Mouse (Mus musculus) neural tube, embryonic 15.5 days (tissue): ENCODE data around the gene Ccdc82. TPM values are rescaled to one million over a fixed set of nuclear protein-coding genes. Genes with fewer than 3 reads are reported as not detected.
A peak's percentile ranks its signal among the peaks of the same experiment; 100 is the strongest.

Experiments
- ATAC-seq: fragments of 200-750 bp; cut with Nextera tagmentation; 2 replicates; pipeline ENCODE4 v1.8.0; 2017; ENCODE audit warnings: mild to moderate bottlenecking, moderate TSS enrichment, moderate library complexity; ENCODE audit not compliant: low FRiP score
- H3K27ac ChIP-seq: fragments of 300-500 bp; sonication (generic); replicated peaks from 2 replicates; pipeline ENCODE4 v1.5.1; 2015; ENCODE audit warnings: mild to moderate bottlenecking, inconsistent platforms
- H3K27me3 ChIP-seq: fragments of 300-500 bp; sonication (generic); replicated peaks from 2 replicates; pipeline ENCODE4 v1.6.1; 2015; ENCODE audit warnings: inconsistent platforms
- H3K36me3 ChIP-seq: fragments of 300-500 bp; sonication (generic); 2 replicates; pipeline ENCODE4 v1.6.1; 2015; ENCODE audit warnings: inconsistent platforms
- H3K4me1 ChIP-seq: fragments of 300-500 bp; sonication (generic); 2 replicates; pipeline ENCODE4 v1.6.1; 2015; ENCODE audit warnings: inconsistent platforms
- H3K4me2 ChIP-seq: fragments of 300-500 bp; sonication (generic); 2 replicates; pipeline ENCODE4 v1.6.1; 2015; ENCODE audit warnings: inconsistent platforms, mild to moderate bottlenecking, moderate library complexity
- H3K4me3 ChIP-seq: fragments of 300-500 bp; sonication (generic); replicated peaks from 2 replicates; pipeline ENCODE4 v1.5.1; 2015; ENCODE audit warnings: mild to moderate bottlenecking, inconsistent platforms
- H3K9ac ChIP-seq: fragments of 300-500 bp; sonication (generic); replicated peaks from 2 replicates; pipeline ENCODE4 v1.6.1; 2015; ENCODE audit warnings: mild to moderate bottlenecking, inconsistent platforms
- H3K9me3 ChIP-seq: fragments of 300-500 bp; sonication (generic); replicated peaks from 2 replicates; pipeline ENCODE4 v1.6.1; 2016; ENCODE audit warnings: inconsistent platforms
- WGBS: fragments of 180-500 bp; shearing (Covaris S2); methylation state at CpG from one replicate; pipeline ENCODE4 v1.1.7; 2015; ENCODE audit warnings: mixed read lengths; 5-methylcytosine and 5-hydroxymethylcytosine counted together
- polyA plus RNA-seq: library from polyadenylated mRNA; unstranded; fragments of >200 nt; fragmentation: Nextera tagmentation; extraction: Ambion mirVana; gene quantifications from 2 replicates; pipeline ENCODE4 v1.2.1, GENCODE M21; 2015

Gene Ccdc82
- 14.1 and 14.6 TPM in 2 replicates for polyA plus RNA-seq

DNA sequence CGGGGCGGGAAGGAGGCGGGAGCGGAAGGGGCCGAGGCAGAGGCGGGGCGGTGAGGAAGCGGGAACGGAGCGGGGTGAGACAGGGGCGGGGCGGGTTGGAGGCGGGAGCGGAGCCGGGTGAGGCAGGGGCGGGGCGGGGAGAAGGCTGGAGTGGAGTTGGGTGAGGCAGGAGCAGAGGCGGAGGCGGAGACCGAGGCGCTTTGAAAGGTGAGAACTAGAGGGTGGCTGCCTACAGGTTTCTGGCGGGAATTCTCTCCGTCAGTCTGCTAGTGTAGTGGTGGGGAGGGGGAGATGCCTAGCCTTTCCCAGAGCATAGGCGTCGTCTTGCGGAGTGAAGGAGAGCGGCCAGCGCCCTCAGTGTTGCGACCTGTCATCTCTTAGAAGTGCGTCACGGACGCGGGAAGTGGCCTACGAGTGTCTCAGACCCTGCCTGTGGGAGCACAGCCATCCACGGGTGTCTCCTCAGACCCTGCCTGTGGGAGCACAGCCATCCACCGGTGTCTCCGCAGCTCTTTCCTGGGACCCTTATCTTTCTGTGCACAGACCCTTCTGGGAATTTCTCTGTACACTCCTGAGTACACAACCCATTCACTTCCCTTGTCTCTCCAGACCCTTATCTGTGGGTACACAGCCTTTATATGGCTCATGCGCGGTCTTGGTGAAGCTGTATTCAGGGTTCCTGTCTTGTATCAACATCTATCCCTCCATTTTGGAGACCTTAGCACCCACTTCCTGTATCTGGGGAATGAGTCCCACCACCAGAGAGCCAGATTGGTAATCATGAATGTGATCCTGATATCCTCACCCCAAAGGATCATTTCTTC lies at the start of gene Ccdc82:
Ccdc82 (plus strand) TSS at position 141 of the 824 bp plus-strand sequence.
- Histone ChIP-seq H3K4me3 (peak within 1 kb of the TSS; percentile 66), H3K9me3 (no peaks in the 10 kb centered on the region), H3K4me2 (peak within 1 kb of the TSS; percentile 78), H3K27ac (peak within 1 kb of the TSS; percentile 87), H3K9ac (peak within 1 kb of the TSS; percentile 72), H3K27me3 (no peaks in the 10 kb centered on the region), H3K36me3 (no peaks in the 10 kb centered on the region), H3K4me1 (peaks cover 23% of the 10 kb centered on the region)
- WGBS: 1% methylated on average over 26 of the region's 39 CpGs
- ATAC-seq: peak; percentile 96

DNA sequence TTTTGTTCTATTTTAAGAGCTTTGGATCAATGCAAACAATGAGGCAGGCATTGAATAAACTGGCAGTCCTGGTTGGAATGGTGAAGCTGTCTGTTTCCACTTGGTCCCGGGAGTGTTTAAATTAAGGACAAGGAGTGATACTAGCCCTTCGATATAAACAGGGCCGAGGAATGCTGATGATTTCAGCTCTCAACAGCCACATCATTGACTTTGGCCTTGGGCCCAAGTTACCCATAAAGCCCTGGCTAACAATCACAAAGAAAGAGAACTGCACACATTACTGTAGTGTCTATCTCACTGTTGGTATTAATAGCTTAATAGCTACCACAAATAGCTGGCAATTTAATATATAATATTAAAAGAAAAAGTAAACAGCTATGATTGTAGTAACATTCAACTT lies 46.7 kb upstream of the Ccdc82 start:
- H3K27ac ChIP-seq: no peak overlapping the region
- H3K27me3 ChIP-seq: no peaks in the 10 kb centered on the region
- no peaks in the 10 kb centered on the region for H3K36me3 ChIP-seq
- no peaks in the 10 kb centered on the region for H3K4me1 ChIP-seq
- H3K9ac ChIP-seq: no peak overlapping the region
- H3K9me3 ChIP-seq: no peaks in the 10 kb centered on the region
- H3K4me3 ChIP-seq: no peak overlapping the region
- WGBS: 75% methylated on average over 3 of the region's 3 CpGs
- no peak overlapping the region for H3K4me2 ChIP-seq
- no peak for ATAC-seq

DNA sequence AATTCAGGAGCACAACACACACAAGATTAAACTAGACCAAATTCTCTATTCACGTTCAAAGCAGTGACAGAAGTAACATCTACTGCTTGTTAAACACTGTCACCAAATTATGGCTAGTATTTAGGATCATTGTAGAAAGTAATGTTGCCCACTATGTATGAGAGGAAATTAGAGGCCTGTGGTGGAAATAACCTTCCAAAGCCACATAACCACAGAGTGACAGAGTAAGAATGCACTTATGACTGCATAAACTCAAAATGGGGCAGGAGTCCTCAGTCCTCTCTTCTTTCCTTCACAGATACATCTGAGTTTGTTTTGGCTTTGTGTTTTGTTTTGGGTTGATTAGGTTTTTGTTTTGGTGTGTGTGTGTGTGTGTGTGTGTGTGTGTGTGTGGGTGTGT lies 43.6 kb upstream of the Ccdc82 start:
- Histone ChIP-seq H3K27me3 (no peaks in the 10 kb centered on the region), H3K36me3 (no peaks in the 10 kb centered on the region), H3K4me2 (no peak overlapping the region), H3K4me3 (no peak overlapping the region), H3K9ac (no peak overlapping the region), H3K27ac (no peak overlapping the region), H3K4me1 (no peaks in the 10 kb centered on the region), H3K9me3 (no peaks in the 10 kb centered on the region)
- no peak for ATAC-seq
- 92% methylated on average over 1 of the region's 1 CpGs for whole genome bisulfite sequencing

DNA sequence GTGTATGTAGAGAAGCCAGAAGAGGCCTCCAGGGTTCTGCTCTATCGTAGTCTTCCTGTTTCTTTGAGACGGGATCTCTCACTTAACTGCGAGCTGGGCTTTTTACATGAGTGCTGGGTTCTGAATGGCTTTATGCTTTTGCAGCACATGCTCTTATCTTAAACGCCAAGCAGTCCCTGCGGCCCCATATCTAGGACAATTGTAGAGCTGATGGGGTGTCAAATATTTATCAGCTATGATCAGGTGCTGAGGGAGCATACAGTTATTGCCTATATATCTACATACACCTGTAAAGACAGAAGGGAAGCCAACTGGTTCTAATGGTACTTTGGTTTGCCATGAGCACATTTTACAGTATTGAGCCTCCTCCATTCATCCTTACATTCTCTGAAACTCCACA lies 43.1 kb upstream of the Ccdc82 start:
- H3K27me3 ChIP-seq: no peaks in the 10 kb centered on the region
- H3K27ac ChIP-seq: no peak overlapping the region
- no peak overlapping the region for H3K9ac ChIP-seq
- no peaks in the 10 kb centered on the region for H3K9me3 ChIP-seq
- no peaks in the 10 kb centered on the region for H3K4me1 ChIP-seq
- H3K4me2 ChIP-seq: no peak overlapping the region
- no peak overlapping the region for H3K4me3 ChIP-seq
- WGBS: 86% methylated on average over 5 of the region's 5 CpGs
- H3K36me3 ChIP-seq: no peaks in the 10 kb centered on the region
- ATAC-seq: no peak

DNA sequence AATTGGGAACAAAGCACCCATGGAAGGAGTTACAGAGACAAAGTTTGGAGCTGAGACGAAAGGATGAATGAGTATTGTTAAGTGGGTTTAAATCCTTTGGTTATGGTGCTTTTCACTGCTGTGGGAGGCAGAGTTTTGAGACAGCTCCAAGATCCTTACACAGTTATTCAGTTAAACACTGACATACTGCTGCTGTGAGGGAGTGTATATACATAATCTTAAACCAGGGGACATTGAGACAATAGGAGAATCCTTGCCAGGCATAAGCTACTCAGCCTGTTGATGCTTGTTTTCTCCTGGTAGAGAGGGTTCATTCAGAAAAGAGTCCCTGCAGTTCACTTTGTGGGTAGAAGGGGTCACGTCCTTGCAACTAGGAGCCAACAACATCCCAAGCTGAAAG lies 40.4 kb upstream of the Ccdc82 start:
- Histone ChIP-seq H3K4me3 (no peak overlapping the region), H3K36me3 (no peaks in the 10 kb centered on the region), H3K27ac (no peak overlapping the region), H3K4me1 (no peaks in the 10 kb centered on the region), H3K27me3 (no peaks in the 10 kb centered on the region), H3K4me2 (no peak overlapping the region), H3K9me3 (no peaks in the 10 kb centered on the region), H3K9ac (no peak overlapping the region)
- no peak for ATAC-seq
- 36% methylated on average over 2 of the region's 2 CpGs for WGBS

DNA sequence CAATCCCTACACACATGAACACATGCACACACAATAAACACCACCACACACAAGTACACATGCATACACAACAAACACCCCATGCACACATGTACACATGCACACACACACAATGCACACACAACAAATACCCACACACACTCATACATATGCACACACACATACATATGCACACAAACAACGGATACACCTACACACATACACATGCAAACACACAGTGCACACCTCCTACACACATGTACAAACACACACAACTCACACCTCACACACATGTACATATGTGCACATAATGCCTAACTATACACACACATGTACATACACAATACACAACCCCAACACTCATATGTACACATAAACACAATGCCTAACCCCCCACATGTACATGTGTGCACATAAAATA lies 20.9 kb upstream of the Ccdc82 start:
- Histone ChIP-seq H3K4me2 (no peak overlapping the region), H3K36me3 (no peaks in the 10 kb centered on the region), H3K9ac (no peak overlapping the region), H3K27ac (no peak overlapping the region), H3K27me3 (no peaks in the 10 kb centered on the region), H3K4me3 (no peak overlapping the region), H3K4me1 (no peaks in the 10 kb centered on the region), H3K9me3 (no peaks in the 10 kb centered on the region)
- 94% methylated on average over 1 of the region's 1 CpGs for WGBS
- ATAC-seq: no peak

DNA sequence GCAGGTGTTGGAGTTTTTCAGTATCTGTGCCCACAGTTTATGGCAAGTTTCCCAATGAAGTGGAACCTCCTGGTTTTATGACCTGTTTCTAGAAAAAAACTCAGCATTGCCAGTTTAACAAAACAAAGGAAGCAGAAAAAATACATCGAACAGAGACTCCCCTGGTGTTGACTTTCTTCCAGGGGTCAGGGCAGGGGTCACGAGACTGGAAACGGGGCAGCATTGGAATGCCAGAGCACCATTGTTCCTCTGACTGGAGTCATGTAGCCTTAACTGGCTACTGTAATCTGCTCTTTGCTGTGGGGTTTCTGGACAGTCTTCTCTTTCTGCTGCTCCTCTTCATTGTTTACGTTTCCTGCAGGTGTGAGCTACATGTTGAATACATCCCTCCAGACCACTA lies 16.2 kb upstream of the Ccdc82 start:
- Histone ChIP-seq H3K4me3 (no peak overlapping the region), H3K27me3 (no peaks in the 10 kb centered on the region), H3K27ac (no peak overlapping the region), H3K4me2 (no peak overlapping the region), H3K4me1 (no peaks in the 10 kb centered on the region), H3K36me3 (no peaks in the 10 kb centered on the region), H3K9me3 (no peaks in the 10 kb centered on the region), H3K9ac (no peak overlapping the region)
- ATAC-seq: no peak
- 5% methylated on average over 4 of the region's 4 CpGs for WGBS

DNA sequence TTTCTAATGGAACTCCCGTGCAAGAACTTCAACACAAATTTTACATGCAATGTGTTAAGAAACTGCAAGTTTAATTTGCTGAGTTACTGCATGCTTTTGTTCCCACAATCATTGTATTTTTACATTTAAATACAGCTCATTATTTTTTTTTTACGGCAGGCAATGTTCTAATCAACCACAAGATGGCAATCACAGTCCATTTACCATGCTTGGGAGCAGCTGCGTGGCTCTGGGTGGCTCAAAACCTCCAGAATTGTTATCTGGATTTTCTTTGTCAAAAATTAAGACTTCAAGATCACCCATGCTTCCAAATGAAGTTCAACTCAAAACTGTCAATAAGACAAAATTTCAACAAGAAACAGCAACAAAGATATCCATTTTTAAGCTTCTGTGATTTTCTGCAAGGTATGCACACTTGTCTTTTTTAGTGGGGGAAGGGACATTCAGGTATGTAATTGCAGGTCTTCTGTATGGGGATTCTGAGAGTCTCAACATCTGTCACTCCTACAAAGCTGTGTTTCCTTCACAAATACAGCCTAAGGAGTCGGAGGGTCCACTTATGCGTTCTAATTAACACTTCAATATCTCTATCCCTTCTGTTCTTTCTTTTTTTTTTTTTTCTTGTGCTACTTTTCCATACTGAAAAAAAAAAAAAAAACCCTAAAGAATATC lies 15.1 kb upstream of the Ccdc82 start:
- Histone ChIP-seq H3K36me3 (no peaks in the 10 kb centered on the region), H3K9ac (no peak overlapping the region), H3K9me3 (no peaks in the 10 kb centered on the region), H3K27ac (no peak overlapping the region), H3K4me2 (no peak overlapping the region), H3K4me1 (no peaks in the 10 kb centered on the region), H3K27me3 (no peaks in the 10 kb centered on the region), H3K4me3 (no peak overlapping the region)
- WGBS: 22% methylated on average over 5 of the region's 5 CpGs
- peak; percentile 83; the same call in 1 of the 2 replicates for ATAC-seq

DNA sequence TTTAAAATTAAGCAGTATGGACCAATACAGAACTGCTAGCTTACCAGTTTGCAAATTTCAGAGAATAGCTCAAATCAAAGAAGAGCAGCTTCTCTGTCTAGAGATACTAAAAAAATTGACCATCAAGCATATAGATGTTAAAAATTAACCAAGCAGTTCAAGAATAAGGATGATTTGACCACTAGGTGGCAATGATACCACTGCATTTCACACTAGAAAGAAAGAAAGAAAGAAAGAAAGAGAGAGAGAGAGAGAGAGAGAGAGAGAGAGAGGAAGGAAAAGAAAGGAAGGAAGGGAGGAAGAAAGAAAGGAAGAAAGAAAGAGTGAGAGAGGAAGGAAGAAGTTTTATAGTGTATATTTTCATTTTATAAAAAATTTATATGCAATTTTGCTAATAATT lies 4.4 kb upstream of the Ccdc82 start:
- Histone ChIP-seq H3K27ac (no peak overlapping the region), H3K4me1 (peaks cover 17% of the 10 kb centered on the region), H3K36me3 (no peaks in the 10 kb centered on the region), H3K4me2 (no peak overlapping the region), H3K9me3 (no peaks in the 10 kb centered on the region), H3K9ac (no peak overlapping the region), H3K4me3 (no peak overlapping the region), H3K27me3 (no peaks in the 10 kb centered on the region)
- no peak for ATAC-seq

DNA sequence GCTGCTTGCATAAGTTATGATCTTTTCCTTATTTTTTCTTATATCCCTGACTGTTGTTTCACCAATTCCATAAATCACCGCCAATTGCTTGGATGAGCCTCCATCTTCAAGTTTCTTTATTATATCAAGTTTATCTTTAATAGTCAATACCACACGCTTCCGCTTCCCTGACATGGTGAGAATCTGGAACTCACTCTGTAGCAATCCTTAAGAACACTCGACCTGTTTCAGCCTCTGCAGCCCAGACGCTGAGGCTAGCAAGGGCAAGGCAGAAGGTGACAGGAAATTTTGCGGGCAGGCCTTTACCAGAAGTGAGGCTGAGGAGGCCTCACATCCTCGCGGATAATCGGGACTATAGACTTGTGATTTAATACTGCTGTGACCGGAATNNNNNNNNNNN lies 1.3 kb upstream of the Ccdc82 start, which contains the start of gene Jrkl:
Jrkl (minus strand) TSS at position 349 of the 400 bp plus-strand sequence.
- H3K9me3 ChIP-seq: no peaks in the 10 kb centered on the region
- H3K27ac ChIP-seq: peak within 1 kb of the TSS; percentile 81
- peaks cover 23% of the 10 kb centered on the region for H3K4me1 ChIP-seq
- peak within 1 kb of the TSS; percentile 53 for H3K9ac ChIP-seq
- peak; percentile 28; the same call in 1 of the 2 replicates for ATAC-seq
- WGBS: 5% methylated on average over 10 of the region's 10 CpGs
- H3K4me3 ChIP-seq: peak within 1 kb of the TSS; percentile 66
- H3K36me3 ChIP-seq: no peaks in the 10 kb centered on the region
- H3K4me2 ChIP-seq: peak within 1 kb of the TSS; percentile 61
- H3K27me3 ChIP-seq: no peaks in the 10 kb centered on the region

DNA sequence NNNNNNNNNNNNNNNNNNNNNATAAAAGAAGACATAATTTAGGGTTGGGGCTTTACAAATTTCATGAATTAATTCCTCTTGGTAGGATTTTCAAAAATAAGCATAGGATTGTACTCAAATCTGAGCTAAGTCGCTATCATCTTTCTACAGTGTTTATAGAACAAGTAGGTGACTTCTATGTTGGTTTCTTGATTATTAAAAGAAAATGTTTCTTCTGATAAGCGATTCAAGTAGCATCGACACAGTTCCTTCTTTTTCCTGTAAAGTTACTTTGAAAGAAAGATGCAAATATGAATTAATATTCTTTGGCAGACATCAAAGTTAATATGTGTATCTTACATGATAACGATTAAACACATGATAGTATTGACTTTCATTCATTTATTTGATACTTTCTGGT lies 1.3 kb downstream of the Ccdc82 start:
- Histone ChIP-seq H3K4me2 (peak overlapping the region; percentile 78; the same call in 1 of the 2 replicates), H3K27me3 (no peaks in the 10 kb centered on the region), H3K36me3 (no peaks in the 10 kb centered on the region), H3K4me1 (peaks cover 23% of the 10 kb centered on the region), H3K9ac (no peak overlapping the region), H3K9me3 (no peaks in the 10 kb centered on the region), H3K27ac (no peak overlapping the region), H3K4me3 (no peak overlapping the region)
- 97% methylated on average over 4 of the region's 4 CpGs for WGBS
- no peak for ATAC-seq

DNA sequence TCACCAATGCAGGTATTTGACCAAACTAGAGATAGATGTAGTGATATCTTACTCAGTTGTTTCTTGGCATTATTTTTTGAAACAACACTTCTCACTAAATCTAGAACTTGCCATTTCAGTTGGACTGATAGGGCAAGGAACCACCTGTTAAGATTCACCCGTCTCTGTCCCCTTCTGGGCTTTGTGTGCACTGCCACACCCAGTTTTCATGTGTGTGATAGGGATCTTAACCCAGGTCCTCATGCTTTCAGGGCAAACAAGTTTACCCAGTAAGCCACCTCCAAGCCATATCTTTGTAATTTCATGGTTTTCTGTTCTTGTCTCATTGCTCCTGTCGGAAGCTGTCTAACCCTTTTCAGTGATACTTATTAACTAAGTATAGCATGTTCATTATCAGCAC lies 4.5 kb downstream of the Ccdc82 start:
- H3K9ac ChIP-seq: no peak overlapping the region
- 0 out of 2 replicates have a peak, but pooled peaks cover 3% of the 10 kb centered on the region for H3K36me3 ChIP-seq
- peaks cover 7% of the 10 kb centered on the region for H3K4me1 ChIP-seq
- no peak for ATAC-seq
- no peaks in the 10 kb centered on the region for H3K9me3 ChIP-seq
- H3K4me2 ChIP-seq: no peak overlapping the region
- H3K27ac ChIP-seq: no peak overlapping the region
- WGBS: 89% methylated on average over 2 of the region's 2 CpGs
- H3K27me3 ChIP-seq: no peaks in the 10 kb centered on the region
- H3K4me3 ChIP-seq: no peak overlapping the region
